Mouse (Mus musculus): Measurements from ENCODE around the gene Tmem232. TPM values are rescaled to one million over a fixed set of nuclear protein-coding genes. Genes with fewer than 3 reads are reported as not detected.

Gene Tmem232
- 0.65 and 1.6 TPM in 2 replicates for polyA plus RNA-seq (2012; rRNA removed)

- 10% methylated on average over 26 of the region's 26 CpGs for WGBS
- DNase-seq: peak; percentile 32
- Histone ChIP-seq H3K4me1 (ENCODE audit: control insufficient read depth, insufficient read depth, low read length) (no peaks in the 10 kb centered on the region), H3K4me3 (replicated peaks; ENCODE audit: extremely low read depth, low read depth, low read length) (peak within 1 kb of the TSS; percentile 45)
- TF ChIP-seq CTCF (IDR thresholded peaks at IDR 0.05; ENCODE audit: insufficient read depth, low read length): 0 out of 2 replicates have a peak, but pooled peaks have one; percentile 0
- TF ChIP-seq POLR2A (IDR thresholded peaks at IDR 0.05; ENCODE audit: borderline replicate concordance, extremely low read depth, low read depth, low read length): no peak
Observed at GRCm38 (mm10) chr17:65540441-65541272, at the start of gene Tmem232. Tmem232 (minus strand) TSS chr17:65540782.

GRCm38 (mm10) chr17:65586892-65587291 is 46.3 kb upstream of the Tmem232 start:
- no peak for TF ChIP-seq POLR2A (IDR thresholded peaks at IDR 0.05; ENCODE audit: borderline replicate concordance, extremely low read depth, low read depth, low read length)
- no peak for TF ChIP-seq CTCF (IDR thresholded peaks at IDR 0.05; ENCODE audit: insufficient read depth, low read length)
- no peak for DNase-seq
- H3K4me3 ChIP-seq (replicated peaks; ENCODE audit: extremely low read depth, low read depth, low read length): no peak overlapping the region
- WGBS: 84% methylated on average over 3 of the region's 3 CpGs
- no peaks in the 10 kb centered on the region; the same call in none of the 2 replicates for H3K4me1 ChIP-seq (ENCODE audit: control insufficient read depth, insufficient read depth, low read length)

GRCm38 (mm10) chr17:65581440-65581839 is 40.9 kb upstream of the Tmem232 start:
- no peak for DNase-seq
- Histone ChIP-seq H3K4me3 (replicated peaks; ENCODE audit: extremely low read depth, low read depth, low read length) (no peak overlapping the region), H3K4me1 (ENCODE audit: control insufficient read depth, insufficient read depth, low read length) (no peaks in the 10 kb centered on the region; the same call in none of the 2 replicates)
- TF ChIP-seq POLR2A (IDR thresholded peaks at IDR 0.05; ENCODE audit: borderline replicate concordance, extremely low read depth, low read depth, low read length) (no peak), CTCF (IDR thresholded peaks at IDR 0.05; ENCODE audit: insufficient read depth, low read length) (no peak)
- 92% methylated on average over 5 of the region's 5 CpGs for WGBS

- H3K4me3 ChIP-seq (replicated peaks; ENCODE audit: extremely low read depth, low read depth, low read length): no peak overlapping the region
- WGBS: 92% methylated on average over 7 of the region's 7 CpGs
- no peak for DNase-seq
- no peak for TF ChIP-seq CTCF (IDR thresholded peaks at IDR 0.05; ENCODE audit: insufficient read depth, low read length)
- TF ChIP-seq POLR2A (IDR thresholded peaks at IDR 0.05; ENCODE audit: borderline replicate concordance, extremely low read depth, low read depth, low read length): no peak
- no peaks in the 10 kb centered on the region; the same call in 1 of the 2 replicates for H3K4me1 ChIP-seq (ENCODE audit: control insufficient read depth, insufficient read depth, low read length)
Observed at GRCm38 (mm10) chr17:65579766-65580165, 39.2 kb upstream of the Tmem232 start.

GRCm38 (mm10) chr17:65575339-65575738 is 34.8 kb upstream of the Tmem232 start:
- 63% methylated on average over 1 of the region's 1 CpGs for WGBS
- TF ChIP-seq CTCF (IDR thresholded peaks at IDR 0.05; ENCODE audit: insufficient read depth, low read length) (peak; percentile 18; the same call in 1 of the 2 replicates), POLR2A (IDR thresholded peaks at IDR 0.05; ENCODE audit: borderline replicate concordance, extremely low read depth, low read depth, low read length) (no peak)
- no peak for DNase-seq
- no peaks in the 10 kb centered on the region; the same call in 1 of the 2 replicates for H3K4me1 ChIP-seq (ENCODE audit: control insufficient read depth, insufficient read depth, low read length)
- no peak overlapping the region for H3K4me3 ChIP-seq (replicated peaks; ENCODE audit: extremely low read depth, low read depth, low read length)

- 73% methylated on average over 8 of the region's 8 CpGs for WGBS
- no peak for DNase-seq
- TF ChIP-seq CTCF (IDR thresholded peaks at IDR 0.05; ENCODE audit: insufficient read depth, low read length): no peak
- TF ChIP-seq POLR2A (IDR thresholded peaks at IDR 0.05; ENCODE audit: borderline replicate concordance, extremely low read depth, low read depth, low read length): no peak
- Histone ChIP-seq H3K4me3 (replicated peaks; ENCODE audit: extremely low read depth, low read depth, low read length) (no peak overlapping the region), H3K4me1 (ENCODE audit: control insufficient read depth, insufficient read depth, low read length) (no peaks in the 10 kb centered on the region; the same call in 1 of the 2 replicates)
Observed at GRCm38 (mm10) chr17:65574850-65575249, 34.3 kb upstream of the Tmem232 start.

- TF ChIP-seq CTCF (IDR thresholded peaks at IDR 0.05; ENCODE audit: insufficient read depth, low read length) (no peak), POLR2A (IDR thresholded peaks at IDR 0.05; ENCODE audit: borderline replicate concordance, extremely low read depth, low read depth, low read length) (no peak)
- H3K4me3 ChIP-seq (replicated peaks; ENCODE audit: extremely low read depth, low read depth, low read length): no peak overlapping the region
- 69% methylated on average over 9 of the region's 9 CpGs for WGBS
- H3K4me1 ChIP-seq (ENCODE audit: control insufficient read depth, insufficient read depth, low read length): no peaks in the 10 kb centered on the region; the same call in 1 of the 2 replicates
- no peak for DNase-seq
Observed at GRCm38 (mm10) chr17:65571866-65572265, 31.3 kb upstream of the Tmem232 start.

GRCm38 (mm10) chr17:65571466-65571865 is 30.9 kb upstream of the Tmem232 start:
- DNase-seq: no peak
- 61% methylated on average over 8 of the region's 8 CpGs for WGBS

GRCm38 (mm10) chr17:65564189-65564588 is 23.6 kb upstream of the Tmem232 start:
- 64% methylated on average over 5 of the region's 5 CpGs for WGBS
- no peak for TF ChIP-seq CTCF (IDR thresholded peaks at IDR 0.05; ENCODE audit: insufficient read depth, low read length)
- no peak for DNase-seq
- Histone ChIP-seq H3K4me3 (replicated peaks; ENCODE audit: extremely low read depth, low read depth, low read length) (no peak overlapping the region), H3K4me1 (ENCODE audit: control insufficient read depth, insufficient read depth, low read length) (no peaks in the 10 kb centered on the region)

More at GRCm38 (mm10) chr17:65571466-65571865, 30.9 kb upstream of the Tmem232 start:
- Histone ChIP-seq H3K4me3 (replicated peaks; ENCODE audit: extremely low read depth, low read depth, low read length) (no peak overlapping the region), H3K4me1 (ENCODE audit: control insufficient read depth, insufficient read depth, low read length) (no peaks in the 10 kb centered on the region; the same call in 1 of the 2 replicates)
- TF ChIP-seq POLR2A (IDR thresholded peaks at IDR 0.05; ENCODE audit: borderline replicate concordance, extremely low read depth, low read depth, low read length) (no peak), CTCF (IDR thresholded peaks at IDR 0.05; ENCODE audit: insufficient read depth, low read length) (no peak)

GRCm38 (mm10) chr17:65563345-65563744 is 22.8 kb upstream of the Tmem232 start:
- no peak overlapping the region for H3K4me3 ChIP-seq (replicated peaks; ENCODE audit: extremely low read depth, low read depth, low read length)
- no peak for DNase-seq
- H3K4me1 ChIP-seq (ENCODE audit: control insufficient read depth, insufficient read depth, low read length): no peaks in the 10 kb centered on the region
- TF ChIP-seq POLR2A (IDR thresholded peaks at IDR 0.05; ENCODE audit: borderline replicate concordance, extremely low read depth, low read depth, low read length) (no peak), CTCF (IDR thresholded peaks at IDR 0.05; ENCODE audit: insufficient read depth, low read length) (no peak)
- WGBS: 28% methylated on average over 6 of the region's 6 CpGs

All from lung, adult 2 months (tissue).